Mouse (Mus musculus) midbrain, embryonic 14.5 days (tissue): ENCODE measurements around the gene Ralgps2. TPM values are rescaled to one million over a fixed set of nuclear protein-coding genes. Genes with fewer than 3 reads are reported as not detected.

ENCODE experiments used
- ATAC-seq: fragments of 200-750 bp; cut with Nextera tagmentation; 2 replicates; pipeline ENCODE4 v1.8.0; 2017; ENCODE audit warnings: moderate number of reproducible peaks, moderate library complexity; ENCODE audit not compliant: low FRiP score, low TSS enrichment
- DNase-seq: peaks from one replicate; pipeline ENCODE4 v3.0.0-alpha.2; 2015
- H3K27ac ChIP-seq: fragments of 300-500 bp; sonication (generic); replicated peaks from 2 replicates; pipeline ENCODE4 v1.5.1; 2014; ENCODE audit warnings: mild to moderate bottlenecking, low read depth, low read length, moderate library complexity
- H3K27me3 ChIP-seq: fragments of 300-500 bp; sonication (generic); 2 replicates; pipeline ENCODE4 v1.6.1; 2014; ENCODE audit warnings: low read length, control low read depth, mixed read lengths; ENCODE audit not compliant: control insufficient read depth, insufficient read depth
- H3K36me3 ChIP-seq: fragments of 300-500 bp; sonication (generic); 2 replicates; pipeline ENCODE4 v1.6.1; 2014; ENCODE audit warnings: low read length, control low read depth; ENCODE audit not compliant: control insufficient read depth, insufficient read depth
- H3K4me1 ChIP-seq: fragments of 300-500 bp; sonication (generic); 2 replicates; pipeline ENCODE4 v1.6.1; 2014; ENCODE audit warnings: mild to moderate bottlenecking, antibody characterized with exemption, low read length, control low read depth; ENCODE audit not compliant: control insufficient read depth, insufficient read depth
- H3K4me2 ChIP-seq: fragments of 300-500 bp; sonication (generic); 2 replicates; pipeline ENCODE4 v1.6.1; 2014; ENCODE audit warnings: mild to moderate bottlenecking, low read length, moderate library complexity
- H3K4me3 ChIP-seq: fragments of 300-500 bp; sonication (generic); replicated peaks from 2 replicates; pipeline ENCODE4 v1.5.1; 2014; ENCODE audit warnings: low read depth, low read length
- H3K9ac ChIP-seq: fragments of 300-500 bp; sonication (generic); replicated peaks from 2 replicates; pipeline ENCODE4 v1.6.1; 2014; ENCODE audit warnings: mild to moderate bottlenecking, low read length, moderate library complexity
- H3K9me3 ChIP-seq: fragments of 300-500 bp; sonication (generic); 2 replicates; pipeline ENCODE4 v1.6.1; 2016; ENCODE audit warnings: low read length, control low read depth, mixed read lengths; ENCODE audit not compliant: control insufficient read depth
- WGBS: fragments of 180-500 bp; shearing (Covaris S2); extraction: QIAGEN DNeasy Blood & Tissue Kit; methylation state at CpG from one replicate; pipeline ENCODE4 v1.1.7; 2014; 5-methylcytosine and 5-hydroxymethylcytosine counted together
- polyA plus RNA-seq: library from polyadenylated mRNA; unstranded; fragments of >200 nt; fragmentation: Nextera tagmentation; extraction: Ambion mirVana; gene quantifications from 2 replicates; pipeline ENCODE4 v1.2.1, GENCODE M21; 2014

Ralgps2 gene
- polyA plus RNA-seq, 1 experiment from 2014 or later, result 122 TPM

GRCm38 (mm10) chr1:156864240-156864639 is 75.2 kb downstream of the Ralgps2 start:
- H3K4me3 ChIP-seq, result no peak overlapping the region
- 0 out of 2 replicates have a peak overlapping the region, but pooled peaks have one; percentile 10 for H3K27ac ChIP-seq
- H3K4me2 ChIP-seq, result no peak overlapping the region
- 0 out of 2 replicates have a peak, but pooled peaks cover 4% of the 10 kb centered on the region for H3K36me3 ChIP-seq
- 0 out of 2 replicates have a peak, but pooled peaks cover 4% of the 10 kb centered on the region for H3K4me1 ChIP-seq
- no peak overlapping the region for H3K9ac ChIP-seq
- DNase-seq, result peak; percentile 14
- no peaks in the 10 kb centered on the region for H3K9me3 ChIP-seq
- H3K27me3 ChIP-seq, result no peaks in the 10 kb centered on the region
- no peak for ATAC-seq
- WGBS, result 53% methylated on average over 3 of the region's 3 CpGs

DNA sequence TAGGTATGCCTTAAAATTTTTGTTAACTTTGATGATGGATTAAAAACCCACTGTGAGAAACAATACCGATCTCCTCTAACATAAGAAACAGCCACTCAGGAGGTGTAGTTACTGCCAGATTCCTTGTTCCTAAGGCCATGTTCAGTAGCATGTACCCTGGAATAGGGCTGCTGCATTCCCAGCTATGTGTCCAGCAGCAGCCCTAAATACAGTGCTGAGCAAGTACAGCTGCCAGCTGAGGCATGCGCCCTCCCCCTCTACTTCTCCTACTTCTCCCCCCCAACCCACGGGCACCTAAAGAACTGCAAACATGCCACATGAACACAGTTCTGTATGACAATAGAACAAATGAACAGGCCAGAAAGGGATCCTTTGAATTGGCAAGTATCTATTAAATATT is 75.7 kb downstream of the Ralgps2 start:
- Histone ChIP-seq H3K9me3 (no peaks in the 10 kb centered on the region), H3K36me3 (0 out of 2 replicates have a peak, but pooled peaks cover 4% of the 10 kb centered on the region), H3K4me1 (0 out of 2 replicates have a peak, but pooled peaks cover 4% of the 10 kb centered on the region), H3K27me3 (no peaks in the 10 kb centered on the region), H3K27ac (no peak overlapping the region), H3K4me3 (no peak overlapping the region), H3K4me2 (no peak overlapping the region), H3K9ac (no peak overlapping the region)
- WGBS, result 63% methylated on average over 3 of the region's 3 CpGs
- DNase-seq (no peak), ATAC-seq (no peak)

GRCm38 (mm10) chr1:156861475-156862043 is 77.9 kb downstream of the Ralgps2 start:
- no peak for ATAC-seq
- no peak for DNase-seq
- H3K27ac ChIP-seq, result no peak overlapping the region
- 49% methylated on average over 4 of the region's 4 CpGs for WGBS
- H3K27me3 ChIP-seq, result no peaks in the 10 kb centered on the region
- no peak overlapping the region for H3K9ac ChIP-seq
- H3K4me2 ChIP-seq, result no peak overlapping the region
- no peaks in the 10 kb centered on the region for H3K9me3 ChIP-seq
- 0 out of 2 replicates have a peak, but pooled peaks cover 4% of the 10 kb centered on the region for H3K4me1 ChIP-seq
- H3K4me3 ChIP-seq, result no peak overlapping the region
- H3K36me3 ChIP-seq, result no peaks in the 10 kb centered on the region

- H3K4me3 ChIP-seq, result no peak overlapping the region
- DNase-seq (no peak), ATAC-seq (no peak)
- H3K4me1 ChIP-seq, result 0 out of 2 replicates have a peak, but pooled peaks cover 4% of the 10 kb centered on the region
- no peaks in the 10 kb centered on the region for H3K9me3 ChIP-seq
- H3K4me2 ChIP-seq, result no peak overlapping the region
- 91% methylated on average over 8 of the region's 8 CpGs for WGBS
- H3K9ac ChIP-seq, result no peak overlapping the region
- no peaks in the 10 kb centered on the region for H3K27me3 ChIP-seq
- H3K36me3 ChIP-seq, result no peaks in the 10 kb centered on the region; the same call in 1 of the 2 replicates
- no peak overlapping the region for H3K27ac ChIP-seq
These were observed 79.2 kb downstream of the Ralgps2 start for GRCm38 (mm10) chr1:156860266-156860665.

DNA sequence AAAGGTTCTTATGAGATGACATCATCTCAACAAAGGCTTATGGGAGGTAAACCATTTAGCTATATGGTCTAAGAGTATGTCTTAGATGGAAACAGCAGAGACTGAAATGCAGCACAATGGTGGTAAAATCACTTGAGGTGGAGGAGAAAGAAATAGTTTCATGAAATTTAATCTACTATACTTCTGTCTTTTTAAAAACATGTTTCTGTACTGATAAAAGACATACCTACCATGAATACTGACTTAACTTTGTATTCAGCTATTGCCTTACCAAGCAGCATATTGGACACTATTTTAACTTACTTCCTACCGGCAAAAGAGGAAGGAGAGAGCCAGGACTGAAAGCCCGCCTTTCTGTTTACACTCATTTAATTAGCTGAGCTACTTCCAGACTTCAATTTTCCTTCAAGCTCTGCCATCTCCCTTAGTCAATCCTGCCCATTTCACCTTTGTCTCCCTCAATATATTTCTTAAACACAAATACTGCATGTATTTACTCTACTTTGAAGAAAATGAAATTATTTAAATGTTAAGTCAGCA is 79.6 kb downstream of the Ralgps2 start:
- ATAC-seq, result no peak
- Histone ChIP-seq H3K9me3 (no peaks in the 10 kb centered on the region), H3K4me1 (0 out of 2 replicates have a peak, but pooled peaks cover 4% of the 10 kb centered on the region), H3K36me3 (no peaks in the 10 kb centered on the region; the same call in 1 of the 2 replicates), H3K27ac (no peak overlapping the region), H3K9ac (no peak overlapping the region), H3K4me2 (no peak overlapping the region), H3K4me3 (no peak overlapping the region), H3K27me3 (no peaks in the 10 kb centered on the region)
- 89% methylated on average over 2 of the region's 2 CpGs for WGBS
- no peak for DNase-seq

DNA sequence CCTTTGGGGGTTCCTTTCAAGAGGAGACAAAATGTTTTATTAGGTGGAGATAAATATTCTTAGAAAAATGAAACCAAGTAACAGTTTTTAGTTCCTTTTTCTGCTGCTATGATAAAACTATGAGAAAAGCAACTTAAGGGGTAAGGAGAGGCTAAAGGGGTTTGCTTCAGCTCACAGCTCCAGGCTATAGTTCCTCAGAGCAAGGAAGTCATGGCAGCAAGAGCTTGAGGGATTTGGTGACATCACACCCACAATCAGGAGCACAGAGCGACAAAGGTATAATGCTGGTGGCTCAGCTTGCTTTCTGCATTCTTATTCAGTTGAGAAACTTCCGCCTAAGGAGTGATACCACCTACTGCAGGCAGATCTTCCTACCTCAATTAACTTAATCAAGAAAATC is 80.3 kb downstream of the Ralgps2 start:
- WGBS, result 88% methylated on average over 2 of the region's 2 CpGs
- no peaks in the 10 kb centered on the region; the same call in 1 of the 2 replicates for H3K36me3 ChIP-seq
- DNase-seq (no peak), ATAC-seq (no peak)
- H3K9ac ChIP-seq, result no peak overlapping the region
- H3K9me3 ChIP-seq, result no peaks in the 10 kb centered on the region
- H3K27me3 ChIP-seq, result no peaks in the 10 kb centered on the region
- H3K27ac ChIP-seq, result no peak overlapping the region
- no peak overlapping the region for H3K4me3 ChIP-seq
- H3K4me2 ChIP-seq, result no peak overlapping the region
- H3K4me1 ChIP-seq, result 0 out of 2 replicates have a peak, but pooled peaks cover 1% of the 10 kb centered on the region

- no peaks in the 10 kb centered on the region for H3K9me3 ChIP-seq
- H3K4me3 ChIP-seq, result no peak overlapping the region
- 70% methylated on average over 2 of the region's 2 CpGs for WGBS
- ATAC-seq, result no peak
- no peaks in the 10 kb centered on the region for H3K4me1 ChIP-seq
- H3K4me2 ChIP-seq, result no peak overlapping the region
- no peaks in the 10 kb centered on the region; the same call in 1 of the 2 replicates for H3K36me3 ChIP-seq
- DNase-seq, result no peak
- no peak overlapping the region for H3K9ac ChIP-seq
- H3K27me3 ChIP-seq, result no peaks in the 10 kb centered on the region
- H3K27ac ChIP-seq, result no peak overlapping the region
These were observed 82.8 kb downstream of the Ralgps2 start for GRCm38 (mm10) chr1:156856666-156857065.

GRCm38 (mm10) chr1:156854558-156854957 is 84.9 kb downstream of the Ralgps2 start:
- no peak overlapping the region for H3K27ac ChIP-seq
- H3K4me2 ChIP-seq, result no peak overlapping the region
- no peak for ATAC-seq
- no peak overlapping the region for H3K9ac ChIP-seq
- H3K4me1 ChIP-seq, result no peaks in the 10 kb centered on the region
- no peaks in the 10 kb centered on the region; the same call in 1 of the 2 replicates for H3K36me3 ChIP-seq
- no peak overlapping the region for H3K4me3 ChIP-seq
- WGBS, result 91% methylated on average over 4 of the region's 4 CpGs
- DNase-seq, result no peak
- H3K27me3 ChIP-seq, result no peaks in the 10 kb centered on the region
- H3K9me3 ChIP-seq, result no peaks in the 10 kb centered on the region

DNA sequence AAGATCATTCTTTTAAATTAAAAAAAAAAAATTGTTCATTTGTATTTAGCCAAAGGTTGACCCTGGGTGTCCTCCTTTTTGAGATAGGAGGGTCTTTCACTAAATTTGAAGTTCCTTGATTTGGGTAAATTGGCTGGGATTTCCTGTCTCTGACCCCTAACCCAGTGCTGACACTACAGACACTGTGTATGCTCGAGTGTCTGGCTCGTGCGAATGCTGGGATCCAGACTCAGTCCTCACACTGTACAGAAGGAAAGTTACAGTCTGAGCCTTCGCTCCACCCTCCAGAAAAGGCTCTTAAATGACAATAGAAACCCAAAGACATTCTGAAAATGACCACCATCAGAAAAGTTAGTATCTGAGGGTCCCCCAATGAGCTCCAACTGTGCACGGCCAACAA is 86.6 kb downstream of the Ralgps2 start:
- Histone ChIP-seq H3K4me1 (no peaks in the 10 kb centered on the region), H3K4me2 (no peak overlapping the region), H3K9me3 (no peaks in the 10 kb centered on the region), H3K27ac (no peak overlapping the region), H3K36me3 (no peaks in the 10 kb centered on the region; the same call in 1 of the 2 replicates), H3K4me3 (no peak overlapping the region), H3K27me3 (no peaks in the 10 kb centered on the region), H3K9ac (no peak overlapping the region)
- 81% methylated on average over 5 of the region's 5 CpGs for WGBS
- ATAC-seq (no peak), DNase-seq (no peak)
